Mouse (Mus musculus): Measurements from ENCODE around the gene Cfap126. TPM values are rescaled to one million over a fixed set of nuclear protein-coding genes. Genes with fewer than 3 reads are reported as not detected.
"Not testable (repeated sequence)": the region's sequence is repeated elsewhere in the genome, so short reads cannot be mapped to it uniquely, and the experiment has no call there.

Gene Cfap126
- polyA plus RNA-seq (2014; fragmentation: Nextera tagmentation; extraction: Ambion mirVana), result 1.4 and 1.7 TPM in 2 replicates

GRCm38 (mm10) chr1:171113873-171114299, at the start of gene Cfap126:
Gene Cfap126, plus strand, starts transcription at chr1:171113918.
- no peaks in the 10 kb centered on the region for H3K4me1 ChIP-seq (ENCODE audit: control insufficient read depth, insufficient read depth, low read length)
- H3K4me2 ChIP-seq (ENCODE audit: low read depth, low read length), result peak within 1 kb of the TSS; percentile 80
- H3K27me3 ChIP-seq (ENCODE audit: control insufficient read depth, insufficient read depth, low read length), result no peaks in the 10 kb centered on the region
- under 1% methylated on average over 24 of the region's 24 CpGs for WGBS
- DNase-seq (ENCODE audit: low spot score) (peak; percentile 67), ATAC-seq (replicated peaks; ENCODE audit: insufficient number of reproducible peaks, low FRiP score, low TSS enrichment, low read depth) (peak; percentile 60)
- H3K9me3 ChIP-seq (replicated peaks; ENCODE audit: control insufficient read depth, low read length), result no peaks in the 10 kb centered on the region
- peak within 1 kb of the TSS; percentile 52 for H3K4me3 ChIP-seq (ENCODE audit: low read depth, low read length)
- H3K9ac ChIP-seq (replicated peaks; ENCODE audit: low read length), result peak within 1 kb of the TSS; percentile 74
- H3K27ac ChIP-seq (replicated peaks; ENCODE audit: low read depth, low read length), result peak within 1 kb of the TSS; percentile 5; the same call in 1 of the 2 replicates
- no peaks in the 10 kb centered on the region for H3K36me3 ChIP-seq (replicated peaks; ENCODE audit: control insufficient read depth, insufficient read depth, low read depth, low read length)

DNA sequence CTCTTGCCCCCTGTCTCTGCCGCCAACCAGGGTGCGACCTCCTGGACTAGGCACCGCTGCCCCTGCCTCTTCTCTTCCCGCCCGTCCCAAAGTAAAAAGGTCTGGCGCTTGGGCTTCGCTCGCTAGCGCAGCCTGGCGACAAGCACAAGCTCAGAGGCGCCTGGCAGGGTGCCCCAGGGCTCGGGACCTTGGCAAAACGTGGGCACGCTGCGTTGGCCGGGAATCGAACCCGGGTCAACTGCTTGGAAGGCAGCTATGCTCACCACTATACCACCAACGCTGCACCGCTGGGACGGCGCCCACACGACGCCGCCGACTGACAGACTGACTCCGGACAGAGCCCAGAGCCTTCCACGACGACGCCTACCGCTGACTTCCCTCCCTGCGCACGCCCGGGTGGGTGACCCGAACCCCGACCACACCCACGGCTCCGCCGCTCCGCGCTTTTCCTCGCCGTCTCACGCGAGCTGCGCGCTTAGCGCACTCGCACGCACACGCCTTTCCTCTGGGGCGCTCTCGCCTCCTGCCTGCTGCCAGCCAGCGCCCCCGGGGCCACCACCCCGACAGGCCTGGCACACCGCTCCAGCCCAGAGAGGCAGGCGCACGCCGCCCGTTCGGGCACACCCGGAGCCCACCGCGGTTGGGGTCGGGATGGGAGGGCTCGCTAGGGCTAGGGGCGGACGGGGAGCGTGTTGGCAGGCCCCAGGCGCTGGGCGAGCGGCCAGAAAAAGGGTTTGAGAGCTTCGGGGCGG, 49.1 kb upstream of the Cfap126 start, which contains the start of gene Fcgr3:
Fcgr3 (minus strand) TSS at position 445 of the 752 bp plus-strand sequence.
- H3K4me2 ChIP-seq (ENCODE audit: low read depth, low read length), result peak within 1 kb of the TSS; percentile 46
- DNase-seq (ENCODE audit: low spot score), result peak; percentile 77
- peak; percentile 57 for ATAC-seq (replicated peaks; ENCODE audit: insufficient number of reproducible peaks, low FRiP score, low TSS enrichment, low read depth)
- H3K27me3 ChIP-seq (ENCODE audit: control insufficient read depth, insufficient read depth, low read length), result peaks cover 20% of the 10 kb centered on the region
- not testable (repeated sequence) for H3K9ac ChIP-seq (replicated peaks; ENCODE audit: low read length); H3K36me3 ChIP-seq (replicated peaks; ENCODE audit: control insufficient read depth, insufficient read depth, low read depth, low read length); H3K27ac ChIP-seq (replicated peaks; ENCODE audit: low read depth, low read length); H3K4me1 ChIP-seq (ENCODE audit: control insufficient read depth, insufficient read depth, low read length); H3K9me3 ChIP-seq (replicated peaks; ENCODE audit: control insufficient read depth, low read length)
- H3K4me3 ChIP-seq (ENCODE audit: low read depth, low read length), result peak within 1 kb of the TSS; percentile 23
- WGBS, result 2% methylated on average over 40 of the region's 75 CpGs

GRCm38 (mm10) chr1:171065243-171065587, 48.5 kb upstream of the Cfap126 start:
- H3K27me3 ChIP-seq (ENCODE audit: control insufficient read depth, insufficient read depth, low read length), result peaks cover 24% of the 10 kb centered on the region

GRCm38 (mm10) chr1:171065768-171066167, 48.0 kb upstream of the Cfap126 start:
- not testable (repeated sequence) for H3K27ac ChIP-seq (replicated peaks; ENCODE audit: low read depth, low read length); H3K9me3 ChIP-seq (replicated peaks; ENCODE audit: control insufficient read depth, low read length); H3K4me1 ChIP-seq (ENCODE audit: control insufficient read depth, insufficient read depth, low read length); H3K36me3 ChIP-seq (replicated peaks; ENCODE audit: control insufficient read depth, insufficient read depth, low read depth, low read length); H3K9ac ChIP-seq (replicated peaks; ENCODE audit: low read length); H3K4me3 ChIP-seq (ENCODE audit: low read depth, low read length); H3K4me2 ChIP-seq (ENCODE audit: low read depth, low read length); DNase-seq (ENCODE audit: low spot score)
- peak; percentile 4; the same call in 1 of the 2 replicates for ATAC-seq (replicated peaks; ENCODE audit: insufficient number of reproducible peaks, low FRiP score, low TSS enrichment, low read depth)
- WGBS, result 8% methylated on average over 25 of the region's 45 CpGs
- peaks cover 24% of the 10 kb centered on the region for H3K27me3 ChIP-seq (ENCODE audit: control insufficient read depth, insufficient read depth, low read length)

More at GRCm38 (mm10) chr1:171065243-171065587, 48.5 kb upstream of the Cfap126 start:
- H3K4me1 ChIP-seq (ENCODE audit: control insufficient read depth, insufficient read depth, low read length); H3K9ac ChIP-seq (replicated peaks; ENCODE audit: low read length); DNase-seq (ENCODE audit: low spot score); H3K9me3 ChIP-seq (replicated peaks; ENCODE audit: control insufficient read depth, low read length); H3K36me3 ChIP-seq (replicated peaks; ENCODE audit: control insufficient read depth, insufficient read depth, low read depth, low read length); H3K27ac ChIP-seq (replicated peaks; ENCODE audit: low read depth, low read length): not testable (repeated sequence)
- Histone ChIP-seq H3K4me3 (ENCODE audit: low read depth, low read length) (peak overlapping the region; percentile 23), H3K4me2 (ENCODE audit: low read depth, low read length) (peak overlapping the region; percentile 34; the same call in 1 of the 2 replicates)
- WGBS, result 0% methylated on average over 18 of the region's 35 CpGs
- ATAC-seq (replicated peaks; ENCODE audit: insufficient number of reproducible peaks, low FRiP score, low TSS enrichment, low read depth), result peak; percentile 32

DNA sequence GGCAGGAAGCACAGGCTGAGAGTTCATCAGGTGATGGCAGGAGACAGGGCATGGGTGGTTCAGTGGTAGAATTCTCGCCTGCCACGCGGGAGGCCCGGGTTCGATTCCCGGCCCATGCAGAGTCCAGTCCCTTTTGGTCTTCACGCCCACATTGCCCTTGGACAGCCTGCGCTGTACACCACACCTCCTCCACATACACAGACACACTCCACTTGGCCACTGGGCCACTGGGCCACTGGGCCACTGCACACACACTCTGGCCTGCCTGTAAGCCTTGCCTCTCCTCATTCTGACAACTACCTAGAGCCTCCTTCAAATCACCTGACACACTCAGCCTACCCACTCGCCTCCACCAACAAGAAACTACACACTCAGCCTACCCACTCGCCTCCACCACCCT, 47.1 kb upstream of the Cfap126 start:
- H3K36me3 ChIP-seq (replicated peaks; ENCODE audit: control insufficient read depth, insufficient read depth, low read depth, low read length); H3K4me2 ChIP-seq (ENCODE audit: low read depth, low read length); DNase-seq (ENCODE audit: low spot score); H3K9me3 ChIP-seq (replicated peaks; ENCODE audit: control insufficient read depth, low read length); H3K4me1 ChIP-seq (ENCODE audit: control insufficient read depth, insufficient read depth, low read length); H3K9ac ChIP-seq (replicated peaks; ENCODE audit: low read length); H3K4me3 ChIP-seq (ENCODE audit: low read depth, low read length); H3K27ac ChIP-seq (replicated peaks; ENCODE audit: low read depth, low read length): not testable (repeated sequence)
- WGBS, result 27% methylated on average over 2 of the region's 10 CpGs
- peak; percentile 47 for ATAC-seq (replicated peaks; ENCODE audit: insufficient number of reproducible peaks, low FRiP score, low TSS enrichment, low read depth)
- H3K27me3 ChIP-seq (ENCODE audit: control insufficient read depth, insufficient read depth, low read length), result peaks cover 28% of the 10 kb centered on the region

GRCm38 (mm10) chr1:171067928-171068327, 45.8 kb upstream of the Cfap126 start:
- not testable (repeated sequence) for H3K9me3 ChIP-seq (replicated peaks; ENCODE audit: control insufficient read depth, low read length); DNase-seq (ENCODE audit: low spot score); H3K4me3 ChIP-seq (ENCODE audit: low read depth, low read length); H3K4me2 ChIP-seq (ENCODE audit: low read depth, low read length); H3K27ac ChIP-seq (replicated peaks; ENCODE audit: low read depth, low read length); H3K4me1 ChIP-seq (ENCODE audit: control insufficient read depth, insufficient read depth, low read length); ATAC-seq (replicated peaks; ENCODE audit: insufficient number of reproducible peaks, low FRiP score, low TSS enrichment, low read depth); H3K9ac ChIP-seq (replicated peaks; ENCODE audit: low read length); H3K36me3 ChIP-seq (replicated peaks; ENCODE audit: control insufficient read depth, insufficient read depth, low read depth, low read length)
- H3K27me3 ChIP-seq (ENCODE audit: control insufficient read depth, insufficient read depth, low read length), result peaks cover 28% of the 10 kb centered on the region
- WGBS, result 50% methylated on average over 5 of the region's 5 CpGs

DNA sequence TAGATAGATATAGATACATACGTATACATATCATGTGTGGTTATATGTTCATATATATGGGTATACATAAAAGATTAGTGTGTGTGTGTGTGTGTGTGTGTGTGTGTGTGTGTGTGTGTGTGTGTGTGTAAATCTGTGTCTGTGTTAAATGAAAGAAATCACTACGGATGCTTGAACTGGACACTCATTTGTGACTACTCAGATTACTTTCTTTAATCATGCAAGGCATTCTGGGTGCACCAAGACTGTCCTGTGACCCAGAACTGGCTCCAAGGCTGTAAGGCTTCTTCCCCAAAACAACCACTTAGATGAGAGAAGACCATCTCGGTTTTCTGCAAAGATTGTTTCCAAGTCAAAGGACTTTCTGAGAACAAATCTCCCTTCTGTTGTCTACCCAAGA, 44.2 kb upstream of the Cfap126 start:
- H3K9ac ChIP-seq (replicated peaks; ENCODE audit: low read length); H3K36me3 ChIP-seq (replicated peaks; ENCODE audit: control insufficient read depth, insufficient read depth, low read depth, low read length); ATAC-seq (replicated peaks; ENCODE audit: insufficient number of reproducible peaks, low FRiP score, low TSS enrichment, low read depth); H3K4me1 ChIP-seq (ENCODE audit: control insufficient read depth, insufficient read depth, low read length); H3K9me3 ChIP-seq (replicated peaks; ENCODE audit: control insufficient read depth, low read length); H3K27ac ChIP-seq (replicated peaks; ENCODE audit: low read depth, low read length); H3K4me3 ChIP-seq (ENCODE audit: low read depth, low read length); H3K4me2 ChIP-seq (ENCODE audit: low read depth, low read length): not testable (repeated sequence)
- peak; percentile 40 for DNase-seq (ENCODE audit: low spot score)
- 60% methylated on average over 3 of the region's 3 CpGs for WGBS
- H3K27me3 ChIP-seq (ENCODE audit: control insufficient read depth, insufficient read depth, low read length), result peaks cover 29% of the 10 kb centered on the region

DNA sequence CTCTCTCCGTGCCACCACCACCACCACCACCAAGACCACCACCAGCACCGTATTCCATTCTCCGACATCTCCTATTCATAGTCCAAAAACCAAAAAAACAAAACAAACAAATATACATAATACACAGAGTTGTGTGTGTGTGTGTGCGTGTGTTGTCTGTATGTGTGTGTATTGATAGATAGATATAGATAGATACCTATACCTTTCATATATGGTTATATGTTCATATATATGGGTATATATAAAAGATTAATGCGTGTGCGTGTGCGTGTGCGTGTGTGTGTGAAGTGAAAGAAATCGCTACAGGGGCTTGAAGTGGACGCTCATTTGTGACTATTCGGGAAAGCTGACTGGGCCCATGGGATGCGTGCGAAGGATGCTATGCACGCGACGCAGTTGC, 42.8 kb upstream of the Cfap126 start:
- not testable (repeated sequence) for H3K36me3 ChIP-seq (replicated peaks; ENCODE audit: control insufficient read depth, insufficient read depth, low read depth, low read length); H3K9ac ChIP-seq (replicated peaks; ENCODE audit: low read length); DNase-seq (ENCODE audit: low spot score); H3K27ac ChIP-seq (replicated peaks; ENCODE audit: low read depth, low read length); ATAC-seq (replicated peaks; ENCODE audit: insufficient number of reproducible peaks, low FRiP score, low TSS enrichment, low read depth); H3K4me3 ChIP-seq (ENCODE audit: low read depth, low read length); H3K4me1 ChIP-seq (ENCODE audit: control insufficient read depth, insufficient read depth, low read length); H3K4me2 ChIP-seq (ENCODE audit: low read depth, low read length); H3K9me3 ChIP-seq (replicated peaks; ENCODE audit: control insufficient read depth, low read length)
- H3K27me3 ChIP-seq (ENCODE audit: control insufficient read depth, insufficient read depth, low read length), result peaks cover 22% of the 10 kb centered on the region
- WGBS, result 25% methylated on average over 11 of the region's 16 CpGs

Measured in embryonic facial prominence, embryonic 11.5 days (tissue).